Mouse (Mus musculus) B cell, adult 62 days (primary cell): ENCODE results near the gene Kpna6. TPM values are rescaled to one million over a fixed set of nuclear protein-coding genes. Genes with fewer than 3 reads are reported as not detected.

ENCODE experiments used
- total RNA-seq: library from RNA; stranded (reverse); gene quantifications from 4 replicates; pipeline ENCODE4 v1.2.4, GENCODE M21; 2023

The Kpna6 gene
- 36.4 to 49.2 TPM (median 40.5 TPM) in 4 replicates for total RNA-seq

GRCm38 (mm10) chr4:129672083-129672877, at the start of gene Kpna6:
Gene Kpna6, minus strand, starts transcription at chr4:129672767.

GRCm38 (mm10) chr4:129696158-129696985, 23.8 kb upstream of the Kpna6 start, which contains the start of gene Tmem39b:
Gene Tmem39b, minus strand, starts transcription at chr4:129696838.

GRCm38 (mm10) chr4:129640638-129641467, 31.7 kb downstream of the Kpna6 start, which contains the start of gene Txlna:
Gene Txlna, minus strand, starts transcription at chr4:129641065.

GRCm38 (mm10) chr4:129623681-129624091, 48.9 kb downstream of the Kpna6 start, which contains the start of gene Ccdc28b:
Gene Ccdc28b, minus strand, starts transcription at chr4:129623947.

GRCm38 (mm10) chr4:129618786-129619691, 53.5 kb downstream of the Kpna6 start, which contains the start of gene Iqcc:
Gene Iqcc, minus strand, starts transcription at chr4:129619099.

GRCm38 (mm10) chr4:129614093-129614492, 58.5 kb downstream of the Kpna6 start, which contains the start of gene Dcdc2b:
Gene Dcdc2b, minus strand, starts transcription at chr4:129614257.

GRCm38 (mm10) chr4:129600233-129601158, 72.1 kb downstream of the Kpna6 start, which contains the start of the genes Eif3i and Tmem234:
Gene Eif3i, minus strand, starts transcription at chr4:129600648.
Gene Tmem234, plus strand, starts transcription at chr4:129600668.

Other genes with a start within 250 kb of the Kpna6 start
- gene Zbtb8b, start 231.9 kb downstream of the Kpna6 start, total RNA-seq: not detected in 4 replicates
- 125 to 159 TPM (median 135 TPM) in 4 replicates for gene Bsdc1, start 211.2 kb downstream of the Kpna6 start, total RNA-seq
- 0.46 to 0.88 TPM in 2 of 4 replicates, not detected in the others for gene Tssk3, start 181.7 kb downstream of the Kpna6 start, total RNA-seq
- gene Fam229a, start 181.6 kb downstream of the Kpna6 start, total RNA-seq: 2.2 to 3.5 TPM in 2 of 4 replicates, not detected in the others
- 87.6 to 108 TPM (median 95.2 TPM) in 4 replicates for gene Marcksl1, start 159.2 kb downstream of the Kpna6 start, total RNA-seq
- 167 to 184 TPM (median 171 TPM) in 4 replicates for gene Hdac1, start 130.1 kb downstream of the Kpna6 start, total RNA-seq
- 18.6 to 29.8 TPM (median 24.1 TPM) in 4 replicates for gene Lck, start 99.1 kb downstream of the Kpna6 start, total RNA-seq
- not detected in 4 replicates for gene Fam167b, start 94.2 kb downstream of the Kpna6 start, total RNA-seq
- gene Eif3i, start 72.1 kb downstream of the Kpna6 start, total RNA-seq: 145 to 162 TPM (median 151 TPM) in 4 replicates
- gene Tmem234, start 72.1 kb downstream of the Kpna6 start, total RNA-seq: 107 to 127 TPM (median 116 TPM) in 4 replicates
- gene Dcdc2b, start 58.5 kb downstream of the Kpna6 start, total RNA-seq: 0.88 to 2.6 TPM (median 1.4 TPM) in 4 replicates
- gene Iqcc, start 53.7 kb downstream of the Kpna6 start, total RNA-seq: 10.8 to 16.9 TPM (median 13.6 TPM) in 4 replicates
- gene Ccdc28b, start 48.8 kb downstream of the Kpna6 start, total RNA-seq: 14.8 to 21.3 TPM (median 20.1 TPM) in 4 replicates
- 80.5 to 92.9 TPM (median 85.9 TPM) in 4 replicates for gene Txlna, start 31.7 kb downstream of the Kpna6 start, total RNA-seq
- 17.0 to 20.4 TPM (median 18.8 TPM) in 4 replicates for gene Tmem39b, start 24.1 kb upstream of the Kpna6 start, total RNA-seq
- 131 to 145 TPM (median 136 TPM) in 4 replicates for gene Khdrbs1, start 69.5 kb upstream of the Kpna6 start, total RNA-seq
- gene Ptp4a2, start 138.5 kb upstream of the Kpna6 start, total RNA-seq: 402 to 422 TPM (median 407 TPM) in 4 replicates